Mouse (Mus musculus) ES-E14 (cell line): ENCODE measurements at regions not wholly inside any gene's neighbourhood (a gene's known extent, or its start where the extent isn't known, plus 50 kb on each side); places are given as distances from the start of the nearest gene placed in this dataset.

ENCODE experiments used
- DNase-seq: peaks from one replicate; pipeline ENCODE4 v3.0.0-alpha.2; 2013; ENCODE audit warnings: low read depth, low spot score
- H3K27ac ChIP-seq: 2 replicates; pipeline ENCODE4 v1.5.1; 2012; ENCODE audit warnings: low read depth, mild to moderate bottlenecking, low read length, moderate library complexity, mixed read lengths; ENCODE audit not compliant: poor library complexity, insufficient read depth, severe bottlenecking
- H3K36me3 ChIP-seq: 2 replicates; pipeline ENCODE4 v1.6.1; 2012; ENCODE audit warnings: mild to moderate bottlenecking, low read length, moderate library complexity, mixed read lengths; ENCODE audit not compliant: control insufficient read depth, poor library complexity, insufficient read depth, severe bottlenecking
- H3K4me1 ChIP-seq, 2 experiments: fragments of 150-350 bp in 1 of 2; sonication (generic) in 1 of 2; 2 replicates each; pipeline ENCODE4 v1.6.1; 2012; ENCODE audit warnings: low read length in 2 of 2, mild to moderate bottlenecking in 1 of 2, mixed read lengths in 1 of 2; ENCODE audit not compliant: control insufficient read depth in 2 of 2, insufficient read depth in 2 of 2, poor library complexity in 1 of 2
- H3K4me3 ChIP-seq, 2 experiments: fragments of 150-350 bp in 1 of 2; sonication (generic) in 1 of 2; 2 replicates each; pipeline ENCODE4 v1.5.1; 2012; ENCODE audit warnings: low read length in 2 of 2, low read depth in 1 of 2, mild to moderate bottlenecking in 1 of 2, mixed read lengths in 1 of 2; ENCODE audit not compliant: insufficient read depth in 1 of 2, poor library complexity in 1 of 2, severe bottlenecking in 1 of 2
- H3K9ac ChIP-seq: 2 replicates; pipeline ENCODE4 v1.6.1; 2012; ENCODE audit warnings: low read depth, mild to moderate bottlenecking, low read length, mixed read lengths; ENCODE audit not compliant: poor library complexity, insufficient read depth, severe bottlenecking
- H3K9me3 ChIP-seq: fragments of 150-350 bp; sonication (generic); 2 replicates; pipeline ENCODE4 v1.6.1; 2012; ENCODE audit warnings: low read depth, mild to moderate bottlenecking, low read length; ENCODE audit not compliant: control insufficient read depth, insufficient read depth
- CHD2 ChIP-seq: IDR thresholded peaks from 2 replicates; pipeline ENCODE4 v1.6.1; 2014; ENCODE audit warnings: mild to moderate bottlenecking, low read depth, low read length, inconsistent platforms
- HCFC1 ChIP-seq: IDR thresholded peaks from 2 replicates; pipeline ENCODE4 v1.6.1; 2012; ENCODE audit warnings: low read length, inconsistent platforms, borderline replicate concordance; ENCODE audit not compliant: insufficient read depth
- MAFK ChIP-seq: IDR thresholded peaks from 2 replicates; pipeline ENCODE4 v1.6.1; 2014; ENCODE audit warnings: mild to moderate bottlenecking, low read depth, low read length, inconsistent platforms; ENCODE audit not compliant: insufficient read depth
- ZC3H11A ChIP-seq: IDR thresholded peaks from 2 replicates; pipeline ENCODE4 v1.6.1; 2012; ENCODE audit warnings: low read depth, mild to moderate bottlenecking, inconsistent platforms, low read length, borderline replicate concordance
- ZNF384 ChIP-seq: IDR thresholded peaks from 2 replicates; pipeline ENCODE4 v1.6.1; 2012; ENCODE audit warnings: low read depth, low read length, inconsistent platforms
- in situ Hi-C, 2 experiments: fragments of 600-800 bp; cut with MboI; formaldehyde crosslinking; loops; one replicate each; pipeline ENCODE4 v1.15.1; 2025; ENCODE audit warnings: low sequenced_read_pairs in 2 of 2, inconsistent platforms in 1 of 2; ENCODE audit not compliant: unreplicated experiment in 2 of 2

DNA sequence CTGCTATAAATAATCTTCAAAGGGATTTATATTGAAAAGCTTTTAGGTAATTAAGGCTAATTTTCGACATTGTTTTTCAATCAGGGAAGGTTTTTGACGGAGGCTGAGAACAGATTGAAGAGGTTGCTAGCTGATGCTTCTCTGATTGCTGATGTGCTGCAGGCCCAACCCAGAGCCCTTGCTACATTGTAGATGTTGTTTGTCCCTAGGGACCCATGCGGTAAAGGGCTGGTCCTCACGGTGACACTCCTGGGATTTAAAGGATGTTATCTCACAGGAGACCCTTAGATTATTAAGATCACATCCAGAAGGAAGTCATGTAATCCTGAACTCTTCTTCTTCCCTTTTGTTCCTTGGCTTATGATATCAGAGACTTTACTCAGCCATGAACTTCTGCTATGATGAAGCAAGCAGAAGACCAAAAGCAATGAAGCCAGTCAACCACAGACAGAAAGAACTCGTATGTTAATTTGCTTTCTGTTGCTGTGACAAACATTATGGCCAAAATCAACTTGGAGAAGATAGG, 191.2 kb upstream of the Amigo2 start:
- H3K27ac ChIP-seq: no peak overlapping the region
- no peak for TF ChIP-seq ZC3H11A
- TF ChIP-seq HCFC1: no peak
- no peak for TF ChIP-seq CHD2
- no peak for TF ChIP-seq MAFK
- TF ChIP-seq ZNF384: no peak
- H3K9me3 ChIP-seq: no peaks in the 10 kb centered on the region
- H3K9ac ChIP-seq: no peak overlapping the region
- H3K36me3 ChIP-seq: no peaks in the 10 kb centered on the region
- in situ Hi-C loops: no loop called here
- no peak overlapping the region for H3K4me3 ChIP-seq
- no peaks in the 10 kb centered on the region for H3K4me1 ChIP-seq
- DNase-seq: no peak
